Mouse (Mus musculus): ENCODE data around the gene Sarnp. TPM values are rescaled to one million over a fixed set of nuclear protein-coding genes. Genes with fewer than 3 reads are reported as not detected.

Gene Sarnp
- polyA plus RNA-seq, 1 experiment from 2014 or later, result 209 TPM

- Histone ChIP-seq H3K4me1 (ENCODE audit: control insufficient read depth, insufficient read depth, low read length) (no peaks in the 10 kb centered on the region), H3K36me3 (ENCODE audit: control insufficient read depth, insufficient read depth, low read length) (no peaks in the 10 kb centered on the region), H3K27ac (ENCODE audit: low read length) (no peak overlapping the region), H3K9ac (replicated peaks; ENCODE audit: low read depth, low read length) (no peak overlapping the region), H3K4me3 (ENCODE audit: low read depth, low read length) (no peak overlapping the region), H3K4me2 (replicated peaks; ENCODE audit: low read depth, low read length) (no peak overlapping the region), H3K9me3 (ENCODE audit: control insufficient read depth, low read depth, low read length) (no peaks in the 10 kb centered on the region), H3K27me3 (ENCODE audit: control insufficient read depth, insufficient read depth, low read length) (no peaks in the 10 kb centered on the region)
- no peak for ATAC-seq (ENCODE audit: insufficient number of reproducible peaks, insufficient read depth, low FRiP score, low read depth)
- WGBS, result 94% methylated on average over 1 of the region's 1 CpGs
Observed at GRCm38 (mm10) chr10:128793258-128793657, 23.9 kb upstream of the Sarnp start.

- no peaks in the 10 kb centered on the region for H3K27me3 ChIP-seq (ENCODE audit: control insufficient read depth, insufficient read depth, low read length)
- no peaks in the 10 kb centered on the region for H3K36me3 ChIP-seq (ENCODE audit: control insufficient read depth, insufficient read depth, low read length)
- no peak overlapping the region for H3K9ac ChIP-seq (replicated peaks; ENCODE audit: low read depth, low read length)
- 91% methylated on average over 5 of the region's 5 CpGs for WGBS
- no peak for ATAC-seq (ENCODE audit: insufficient number of reproducible peaks, insufficient read depth, low FRiP score, low read depth)
- H3K4me2 ChIP-seq (replicated peaks; ENCODE audit: low read depth, low read length), result no peak overlapping the region
- H3K4me1 ChIP-seq (ENCODE audit: control insufficient read depth, insufficient read depth, low read length), result no peaks in the 10 kb centered on the region
- no peaks in the 10 kb centered on the region for H3K9me3 ChIP-seq (ENCODE audit: control insufficient read depth, low read depth, low read length)
- H3K27ac ChIP-seq (ENCODE audit: low read length), result no peak overlapping the region
- H3K4me3 ChIP-seq (ENCODE audit: low read depth, low read length), result no peak overlapping the region
Observed at GRCm38 (mm10) chr10:128794391-128794790, 22.7 kb upstream of the Sarnp start.

- no peak overlapping the region for H3K27ac ChIP-seq (ENCODE audit: low read length)
- H3K4me3 ChIP-seq (ENCODE audit: low read depth, low read length), result no peak overlapping the region
- H3K9ac ChIP-seq (replicated peaks; ENCODE audit: low read depth, low read length), result no peak overlapping the region
- H3K36me3 ChIP-seq (ENCODE audit: control insufficient read depth, insufficient read depth, low read length), result no peaks in the 10 kb centered on the region; the same call in none of the 2 replicates
- WGBS, result 92% methylated on average over 3 of the region's 3 CpGs
- no peaks in the 10 kb centered on the region for H3K27me3 ChIP-seq (ENCODE audit: control insufficient read depth, insufficient read depth, low read length)
- no peaks in the 10 kb centered on the region for H3K9me3 ChIP-seq (ENCODE audit: control insufficient read depth, low read depth, low read length)
- H3K4me2 ChIP-seq (replicated peaks; ENCODE audit: low read depth, low read length), result no peak overlapping the region
- no peaks in the 10 kb centered on the region for H3K4me1 ChIP-seq (ENCODE audit: control insufficient read depth, insufficient read depth, low read length)
- no peak for ATAC-seq (ENCODE audit: insufficient number of reproducible peaks, insufficient read depth, low FRiP score, low read depth)
Observed at GRCm38 (mm10) chr10:128795581-128795980, 21.6 kb upstream of the Sarnp start.

GRCm38 (mm10) chr10:128798676-128799075 lies 18.5 kb upstream of the Sarnp start:
- no peak overlapping the region for H3K9ac ChIP-seq (replicated peaks; ENCODE audit: low read depth, low read length)
- no peak for ATAC-seq (ENCODE audit: insufficient number of reproducible peaks, insufficient read depth, low FRiP score, low read depth)
- no peak overlapping the region for H3K4me2 ChIP-seq (replicated peaks; ENCODE audit: low read depth, low read length)
- no peaks in the 10 kb centered on the region for H3K9me3 ChIP-seq (ENCODE audit: control insufficient read depth, low read depth, low read length)
- WGBS, result 93% methylated on average over 8 of the region's 8 CpGs
- H3K36me3 ChIP-seq (ENCODE audit: control insufficient read depth, insufficient read depth, low read length), result peaks cover 3% of the 10 kb centered on the region
- no peak overlapping the region for H3K27ac ChIP-seq (ENCODE audit: low read length)
- 0 out of 2 replicates have a peak, but pooled peaks cover 8% of the 10 kb centered on the region for H3K4me1 ChIP-seq (ENCODE audit: control insufficient read depth, insufficient read depth, low read length)
- H3K4me3 ChIP-seq (ENCODE audit: low read depth, low read length), result no peak overlapping the region
- H3K27me3 ChIP-seq (ENCODE audit: control insufficient read depth, insufficient read depth, low read length), result no peaks in the 10 kb centered on the region

- peaks cover 20% of the 10 kb centered on the region for H3K4me1 ChIP-seq (ENCODE audit: control insufficient read depth, insufficient read depth, low read length)
- no peak overlapping the region for H3K9ac ChIP-seq (replicated peaks; ENCODE audit: low read depth, low read length)
- H3K36me3 ChIP-seq (ENCODE audit: control insufficient read depth, insufficient read depth, low read length), result peaks cover 6% of the 10 kb centered on the region
- no peak overlapping the region for H3K4me3 ChIP-seq (ENCODE audit: low read depth, low read length)
- 89% methylated on average over 16 of the region's 16 CpGs for WGBS
- H3K27ac ChIP-seq (ENCODE audit: low read length), result no peak overlapping the region
- ATAC-seq (ENCODE audit: insufficient number of reproducible peaks, insufficient read depth, low FRiP score, low read depth), result no peak
- H3K4me2 ChIP-seq (replicated peaks; ENCODE audit: low read depth, low read length), result no peak overlapping the region
- H3K27me3 ChIP-seq (ENCODE audit: control insufficient read depth, insufficient read depth, low read length), result no peaks in the 10 kb centered on the region
- no peaks in the 10 kb centered on the region for H3K9me3 ChIP-seq (ENCODE audit: control insufficient read depth, low read depth, low read length)
Observed at GRCm38 (mm10) chr10:128801981-128802495, 15.1 kb upstream of the Sarnp start.

- H3K27ac ChIP-seq (ENCODE audit: low read length), result no peak overlapping the region; the same call in 1 of the 2 replicates
- peaks cover 27% of the 10 kb centered on the region for H3K4me1 ChIP-seq (ENCODE audit: control insufficient read depth, insufficient read depth, low read length)
- H3K36me3 ChIP-seq (ENCODE audit: control insufficient read depth, insufficient read depth, low read length), result peaks cover 10% of the 10 kb centered on the region
- no peaks in the 10 kb centered on the region for H3K9me3 ChIP-seq (ENCODE audit: control insufficient read depth, low read depth, low read length)
- peak overlapping the region; percentile 79; the same call in 1 of the 2 replicates for H3K9ac ChIP-seq (replicated peaks; ENCODE audit: low read depth, low read length)
- no peaks in the 10 kb centered on the region for H3K27me3 ChIP-seq (ENCODE audit: control insufficient read depth, insufficient read depth, low read length)
- ATAC-seq (ENCODE audit: insufficient number of reproducible peaks, insufficient read depth, low FRiP score, low read depth), result no peak
- peak overlapping the region; percentile 58 for H3K4me2 ChIP-seq (replicated peaks; ENCODE audit: low read depth, low read length)
- peak overlapping the region; percentile 67; the same call in 1 of the 2 replicates for H3K4me3 ChIP-seq (ENCODE audit: low read depth, low read length)
- 64% methylated on average over 4 of the region's 4 CpGs for WGBS
Observed at GRCm38 (mm10) chr10:128802956-128803355, 14.2 kb upstream of the Sarnp start.

- Histone ChIP-seq H3K27me3 (ENCODE audit: control insufficient read depth, insufficient read depth, low read length) (no peaks in the 10 kb centered on the region), H3K9me3 (ENCODE audit: control insufficient read depth, low read depth, low read length) (no peaks in the 10 kb centered on the region), H3K4me1 (ENCODE audit: control insufficient read depth, insufficient read depth, low read length) (peaks cover 27% of the 10 kb centered on the region), H3K4me3 (ENCODE audit: low read depth, low read length) (peak overlapping the region; percentile 67), H3K4me2 (replicated peaks; ENCODE audit: low read depth, low read length) (peak overlapping the region; percentile 58), H3K9ac (replicated peaks; ENCODE audit: low read depth, low read length) (peak overlapping the region; percentile 79), H3K27ac (ENCODE audit: low read length) (peak overlapping the region; percentile 98), H3K36me3 (ENCODE audit: control insufficient read depth, insufficient read depth, low read length) (peaks cover 10% of the 10 kb centered on the region)
- 8% methylated on average over 6 of the region's 6 CpGs for WGBS
- no peak for ATAC-seq (ENCODE audit: insufficient number of reproducible peaks, insufficient read depth, low FRiP score, low read depth)
Observed at GRCm38 (mm10) chr10:128803361-128803760, 13.8 kb upstream of the Sarnp start.

GRCm38 (mm10) chr10:128803771-128804270 lies 13.3 kb upstream of the Sarnp start, which contains the start of gene Dnajc14:
Gene Dnajc14 (plus strand): TSS chr10:128804062.
- Histone ChIP-seq H3K4me1 (ENCODE audit: control insufficient read depth, insufficient read depth, low read length) (peaks cover 30% of the 10 kb centered on the region), H3K36me3 (ENCODE audit: control insufficient read depth, insufficient read depth, low read length) (peaks cover 10% of the 10 kb centered on the region), H3K27ac (ENCODE audit: low read length) (peak within 1 kb of the TSS; percentile 98), H3K9ac (replicated peaks; ENCODE audit: low read depth, low read length) (peak within 1 kb of the TSS; percentile 79), H3K9me3 (ENCODE audit: control insufficient read depth, low read depth, low read length) (no peaks in the 10 kb centered on the region), H3K4me2 (replicated peaks; ENCODE audit: low read depth, low read length) (peak within 1 kb of the TSS; percentile 58), H3K4me3 (ENCODE audit: low read depth, low read length) (peak within 1 kb of the TSS; percentile 67), H3K27me3 (ENCODE audit: control insufficient read depth, insufficient read depth, low read length) (no peaks in the 10 kb centered on the region)
- 0% methylated on average over 14 of the region's 14 CpGs for WGBS
- ATAC-seq (ENCODE audit: insufficient number of reproducible peaks, insufficient read depth, low FRiP score, low read depth), result peak; percentile 8; the same call in 1 of the 2 replicates

All from stomach, embryonic 14.5 days (tissue).